Mouse (Mus musculus) intestine, embryonic 16.5 days (tissue): ENCODE measurements around the gene Paqr4. TPM values are rescaled to one million over a fixed set of nuclear protein-coding genes. Genes with fewer than 3 reads are reported as not detected.
"Not testable (repeated sequence)": the region's sequence is repeated elsewhere in the genome, so short reads cannot be mapped to it uniquely, and the experiment has no call there.

Source experiments
- ATAC-seq: fragments of 200-750 bp; cut with Nextera tagmentation; 2 replicates; pipeline ENCODE4 v1.8.0; 2017; ENCODE audit warnings: moderate TSS enrichment, moderate library complexity
- H3K27ac ChIP-seq: fragments of 300-500 bp; sonication (generic); 2 replicates; pipeline ENCODE4 v1.5.1; 2014; ENCODE audit warnings: mild to moderate bottlenecking, low read length
- H3K27me3 ChIP-seq: fragments of 300-500 bp; sonication (generic); replicated peaks from 2 replicates; pipeline ENCODE4 v1.6.1; 2014; ENCODE audit warnings: low read length, control low read depth, mixed read lengths; ENCODE audit not compliant: control insufficient read depth, insufficient read depth
- H3K36me3 ChIP-seq: fragments of 300-500 bp; sonication (generic); 2 replicates; pipeline ENCODE4 v1.6.1; 2014; ENCODE audit warnings: low read length, control low read depth; ENCODE audit not compliant: control insufficient read depth, insufficient read depth
- H3K4me1 ChIP-seq: fragments of 300-500 bp; sonication (generic); 2 replicates; pipeline ENCODE4 v1.6.1; 2014; ENCODE audit warnings: low read length, control low read depth, mixed read lengths; ENCODE audit not compliant: control insufficient read depth, insufficient read depth
- H3K4me2 ChIP-seq: fragments of 300-500 bp; sonication (generic); 2 replicates; pipeline ENCODE4 v1.6.1; 2014; ENCODE audit warnings: low read depth, low read length, control low read depth
- H3K4me3 ChIP-seq: fragments of 300-500 bp; sonication (generic); 2 replicates; pipeline ENCODE4 v1.5.1; 2014; ENCODE audit warnings: mild to moderate bottlenecking, low read length
- H3K9ac ChIP-seq: fragments of 300-500 bp; sonication (generic); 2 replicates; pipeline ENCODE4 v1.6.1; 2014; ENCODE audit warnings: low read depth, low read length
- H3K9me3 ChIP-seq: fragments of 300-500 bp; sonication (generic); 2 replicates; pipeline ENCODE4 v1.6.1; 2016; ENCODE audit warnings: low read length, control low read depth; ENCODE audit not compliant: control insufficient read depth
- WGBS: fragments of 180-500 bp; shearing (Covaris S2); extraction: QIAGEN DNeasy Blood & Tissue Kit; methylation state at CpG from one replicate; pipeline ENCODE4 v1.1.7; 2014; 5-methylcytosine and 5-hydroxymethylcytosine counted together
- polyA plus RNA-seq: library from polyadenylated mRNA; unstranded; fragments of >200 nt; fragmentation: Nextera tagmentation; extraction: Ambion mirVana; gene quantifications from 2 replicates; pipeline ENCODE4 v1.2.1, GENCODE M21; 2015

Paqr4 gene
- polyA plus RNA-seq, 1 experiment from 2014 or later, result 23.5 TPM

GRCm38 (mm10) chr17:23774090-23774489 is 33.4 kb upstream of the Paqr4 start:
- Histone ChIP-seq H3K4me3 (no peak overlapping the region), H3K27ac (no peak overlapping the region), H3K4me2 (no peak overlapping the region), H3K9me3 (no peaks in the 10 kb centered on the region), H3K36me3 (no peaks in the 10 kb centered on the region), H3K4me1 (peaks cover 6% of the 10 kb centered on the region; the same call in 1 of the 2 replicates), H3K27me3 (no peaks in the 10 kb centered on the region), H3K9ac (no peak overlapping the region)
- ATAC-seq, result peak; percentile 45
- 3% methylated on average over 12 of the region's 12 CpGs for WGBS

- no peak for ATAC-seq
- 69% methylated on average over 6 of the region's 6 CpGs for WGBS
- no peak overlapping the region for H3K9ac ChIP-seq
- H3K9me3 ChIP-seq, result no peaks in the 10 kb centered on the region
- no peak overlapping the region for H3K4me2 ChIP-seq
- H3K27me3 ChIP-seq, result no peaks in the 10 kb centered on the region
- peaks cover 6% of the 10 kb centered on the region; the same call in 1 of the 2 replicates for H3K4me1 ChIP-seq
- no peak overlapping the region for H3K4me3 ChIP-seq
- no peak overlapping the region for H3K27ac ChIP-seq
- no peaks in the 10 kb centered on the region for H3K36me3 ChIP-seq
Observed at GRCm38 (mm10) chr17:23773676-23774075, 33.0 kb upstream of the Paqr4 start.

GRCm38 (mm10) chr17:23772219-23772556 is 31.5 kb upstream of the Paqr4 start:
- H3K4me2 ChIP-seq, H3K36me3 ChIP-seq, H3K27me3 ChIP-seq, ATAC-seq, H3K9me3 ChIP-seq, H3K9ac ChIP-seq, H3K27ac ChIP-seq, H3K4me3 ChIP-seq, H3K4me1 ChIP-seq: not testable (repeated sequence)
- whole genome bisulfite sequencing, result 57% methylated on average over 1 of the region's 2 CpGs

- Histone ChIP-seq H3K27me3 (no peaks in the 10 kb centered on the region), H3K4me1 (peaks cover 6% of the 10 kb centered on the region; the same call in 1 of the 2 replicates), H3K4me2 (peak within 1 kb of the TSS; percentile 72), H3K9ac (peak within 1 kb of the TSS; percentile 88), H3K27ac (peak within 1 kb of the TSS; percentile 42), H3K4me3 (peak within 1 kb of the TSS; percentile 83), H3K36me3 (no peaks in the 10 kb centered on the region), H3K9me3 (no peaks in the 10 kb centered on the region)
- WGBS, result 3% methylated on average over 58 of the region's 58 CpGs
- ATAC-seq, result peak; percentile 98
Observed at GRCm38 (mm10) chr17:23771284-23772218, 30.9 kb upstream of the Paqr4 start, which contains the start of gene Flywch1. Gene Flywch1 (minus strand): TSS chr17:23771602.

GRCm38 (mm10) chr17:23770896-23771283 is 30.2 kb upstream of the Paqr4 start:
- no peaks in the 10 kb centered on the region for H3K27me3 ChIP-seq
- peak overlapping the region; percentile 83 for H3K4me3 ChIP-seq
- peaks cover 6% of the 10 kb centered on the region; the same call in 1 of the 2 replicates for H3K4me1 ChIP-seq
- no peaks in the 10 kb centered on the region for H3K36me3 ChIP-seq
- H3K4me2 ChIP-seq, result peak overlapping the region; percentile 72
- H3K9me3 ChIP-seq, result no peaks in the 10 kb centered on the region
- ATAC-seq, result no peak; the same call in 1 of the 2 replicates
- peak overlapping the region; percentile 42 for H3K27ac ChIP-seq
- peak overlapping the region; percentile 88 for H3K9ac ChIP-seq
- WGBS, result 1% methylated on average over 19 of the region's 19 CpGs

GRCm38 (mm10) chr17:23770493-23770892 is 29.8 kb upstream of the Paqr4 start:
- H3K4me1 ChIP-seq, result peaks cover 6% of the 10 kb centered on the region; the same call in 1 of the 2 replicates
- WGBS, result 32% methylated on average over 2 of the region's 2 CpGs
- H3K9ac ChIP-seq, result peak overlapping the region; percentile 88; the same call in 1 of the 2 replicates
- no peaks in the 10 kb centered on the region for H3K27me3 ChIP-seq
- peak overlapping the region; percentile 72 for H3K4me2 ChIP-seq
- no peaks in the 10 kb centered on the region for H3K9me3 ChIP-seq
- peak overlapping the region; percentile 83 for H3K4me3 ChIP-seq
- H3K36me3 ChIP-seq, result no peaks in the 10 kb centered on the region
- no peak overlapping the region for H3K27ac ChIP-seq
- ATAC-seq, result no peak

- ATAC-seq, result no peak
- WGBS, result 85% methylated on average over 11 of the region's 11 CpGs
Observed at GRCm38 (mm10) chr17:23762976-23763375, 22.3 kb upstream of the Paqr4 start.

GRCm38 (mm10) chr17:23761155-23761554 is 20.5 kb upstream of the Paqr4 start:
- Histone ChIP-seq H3K9ac (no peak overlapping the region), H3K27ac (no peak overlapping the region), H3K27me3 (no peaks in the 10 kb centered on the region), H3K9me3 (no peaks in the 10 kb centered on the region), H3K4me3 (no peak overlapping the region), H3K4me2 (no peak overlapping the region), H3K4me1 (no peaks in the 10 kb centered on the region), H3K36me3 (peaks cover 18% of the 10 kb centered on the region)
- no peak for ATAC-seq
- 96% methylated on average over 3 of the region's 3 CpGs for WGBS

More at GRCm38 (mm10) chr17:23762976-23763375, 22.3 kb upstream of the Paqr4 start:
- H3K36me3 ChIP-seq, result peaks cover 13% of the 10 kb centered on the region
- H3K4me1 ChIP-seq, result no peaks in the 10 kb centered on the region
- H3K4me2 ChIP-seq, result no peak overlapping the region
- H3K9ac ChIP-seq, result no peak overlapping the region
- no peak overlapping the region for H3K4me3 ChIP-seq
- no peaks in the 10 kb centered on the region for H3K9me3 ChIP-seq
- no peak overlapping the region for H3K27ac ChIP-seq
- no peaks in the 10 kb centered on the region for H3K27me3 ChIP-seq

GRCm38 (mm10) chr17:23760231-23760630 is 19.6 kb upstream of the Paqr4 start:
- Histone ChIP-seq H3K4me2 (no peak overlapping the region), H3K4me3 (no peak overlapping the region), H3K36me3 (peaks cover 22% of the 10 kb centered on the region), H3K27ac (no peak overlapping the region), H3K9ac (no peak overlapping the region), H3K9me3 (no peaks in the 10 kb centered on the region), H3K27me3 (no peaks in the 10 kb centered on the region), H3K4me1 (no peaks in the 10 kb centered on the region)
- 97% methylated on average over 9 of the region's 9 CpGs for WGBS
- ATAC-seq, result no peak
